Mouse (Mus musculus): ENCODE measurements around the gene Gas7. TPM values are rescaled to one million over a fixed set of nuclear protein-coding genes. Genes with fewer than 3 reads are reported as not detected.

Gas7 gene
- polyA plus RNA-seq, 1 experiment from 2014 or later, result 18.7 TPM

DNA sequence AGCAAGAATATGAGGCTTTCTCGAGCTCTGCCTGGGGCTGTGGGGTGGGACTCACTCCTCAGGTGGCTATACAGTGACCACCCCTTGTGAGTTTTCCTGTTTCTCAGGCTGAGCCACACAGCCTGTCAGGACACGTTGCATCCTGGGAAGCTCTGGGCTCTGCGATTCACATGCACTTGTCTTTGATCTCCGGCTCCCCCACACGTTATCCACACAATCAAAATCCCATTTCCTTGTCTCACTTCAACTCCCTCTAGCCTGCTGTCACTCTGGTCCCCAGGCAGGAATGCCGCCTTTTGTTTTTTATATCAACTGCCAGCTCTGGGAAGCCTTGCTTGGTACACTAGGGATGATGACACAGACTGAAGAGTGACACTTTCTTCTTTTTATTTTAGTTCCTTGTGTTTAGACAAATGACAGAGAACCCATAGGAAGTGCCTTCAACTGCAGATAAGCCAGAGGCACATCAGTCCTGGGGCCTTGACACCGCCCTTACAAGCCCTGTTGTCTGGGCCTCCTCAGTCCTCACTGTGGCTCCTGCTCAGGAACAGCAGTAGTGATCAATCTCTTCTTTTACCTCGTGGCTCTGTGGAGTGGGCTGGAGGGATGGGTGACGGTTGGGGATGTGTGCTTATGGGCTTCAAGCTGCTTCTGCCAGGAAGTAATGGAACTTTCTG lies 103.7 kb downstream of the Gas7 start:
- WGBS, result 24% methylated on average over 9 of the region's 9 CpGs
- H3K4me1 ChIP-seq (ENCODE audit: insufficient read depth, low read depth, low read length), result peaks cover 16% of the 10 kb centered on the region; the same call in 1 of the 2 replicates
- H3K9ac ChIP-seq (replicated peaks; ENCODE audit: low read depth), result no peak overlapping the region
- peak; percentile 68 for DNase-seq (ENCODE audit: low spot score)
- no peaks in the 10 kb centered on the region for H3K36me3 ChIP-seq (ENCODE audit: insufficient read depth, low read length)
- peak overlapping the region; percentile 69 for H3K27ac ChIP-seq (ENCODE audit: low read length)
- H3K4me2 ChIP-seq (replicated peaks; ENCODE audit: low read depth, low read length), result no peak overlapping the region
- no peak overlapping the region for H3K4me3 ChIP-seq (ENCODE audit: low read depth, low read length)
- peak; percentile 74 for ATAC-seq
- no peaks in the 10 kb centered on the region for H3K27me3 ChIP-seq (replicated peaks; ENCODE audit: insufficient read depth, low read length)
- no peaks in the 10 kb centered on the region for H3K9me3 ChIP-seq (ENCODE audit: low read length)
- TF ChIP-seq EP300 (IDR thresholded peaks at IDR 0.05) (peak; percentile 22; the same call in 1 of the 2 replicates), CTCF (IDR thresholded peaks at IDR 0.05) (no peak)

DNA sequence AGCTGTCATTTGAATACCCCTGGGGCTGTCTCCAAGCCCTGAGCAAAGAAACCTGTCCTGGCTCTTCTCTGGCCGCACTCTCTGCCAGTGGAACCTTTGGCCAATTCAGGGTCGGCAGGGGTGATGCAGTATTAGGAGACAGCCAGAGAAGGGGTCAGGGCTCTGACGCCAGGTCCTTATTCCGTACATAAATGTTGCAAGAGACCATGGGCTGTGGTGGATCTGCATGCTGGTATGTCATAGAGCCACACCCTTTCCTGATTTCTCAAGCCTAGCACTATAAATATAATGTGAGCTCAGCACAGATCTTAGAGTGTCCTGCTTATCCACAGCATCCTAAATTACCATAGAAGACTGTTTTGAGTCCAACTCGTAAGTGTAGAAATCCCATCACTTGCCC lies 104.3 kb downstream of the Gas7 start:
- WGBS, result 55% methylated on average over 5 of the region's 5 CpGs
- Histone ChIP-seq H3K4me2 (replicated peaks; ENCODE audit: low read depth, low read length) (no peak overlapping the region), H3K36me3 (ENCODE audit: insufficient read depth, low read length) (no peaks in the 10 kb centered on the region), H3K27ac (ENCODE audit: low read length) (peak overlapping the region; percentile 69), H3K4me1 (ENCODE audit: insufficient read depth, low read depth, low read length) (peaks cover 16% of the 10 kb centered on the region; the same call in 1 of the 2 replicates), H3K9ac (replicated peaks; ENCODE audit: low read depth) (no peak overlapping the region), H3K27me3 (replicated peaks; ENCODE audit: insufficient read depth, low read length) (no peaks in the 10 kb centered on the region), H3K4me3 (ENCODE audit: low read depth, low read length) (no peak overlapping the region), H3K9me3 (ENCODE audit: low read length) (no peaks in the 10 kb centered on the region)
- TF ChIP-seq CTCF (IDR thresholded peaks at IDR 0.05), result no peak
- TF ChIP-seq EP300 (IDR thresholded peaks at IDR 0.05), result no peak; the same call in 1 of the 2 replicates
- DNase-seq (ENCODE audit: low spot score) (peak; percentile 87), ATAC-seq (peak; percentile 76)

DNA sequence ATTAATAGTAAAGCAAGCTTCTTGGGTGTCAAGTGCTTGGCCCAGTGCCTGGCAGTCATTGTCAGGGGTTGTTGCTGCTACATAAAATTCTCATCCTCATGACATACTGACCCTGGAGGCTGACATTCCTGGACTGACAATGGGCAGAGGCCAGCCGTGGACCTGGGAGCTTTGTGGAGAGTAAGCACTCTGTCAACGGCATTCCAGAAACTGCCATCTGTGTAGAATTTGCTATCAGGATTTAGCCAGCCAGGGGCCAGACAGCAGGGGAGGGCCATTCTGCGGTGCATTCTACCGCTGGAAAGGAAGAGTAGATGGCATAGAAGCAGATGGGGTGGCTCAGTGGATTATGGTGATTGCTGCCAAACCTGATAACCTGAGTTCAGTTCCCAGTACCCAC lies 106.4 kb downstream of the Gas7 start:
- peaks cover 16% of the 10 kb centered on the region; the same call in 1 of the 2 replicates for H3K4me1 ChIP-seq (ENCODE audit: insufficient read depth, low read depth, low read length)
- no peak overlapping the region for H3K27ac ChIP-seq (ENCODE audit: low read length)
- no peak overlapping the region for H3K4me3 ChIP-seq (ENCODE audit: low read depth, low read length)
- H3K4me2 ChIP-seq (replicated peaks; ENCODE audit: low read depth, low read length), result no peak overlapping the region
- 47% methylated on average over 4 of the region's 4 CpGs for WGBS
- no peaks in the 10 kb centered on the region for H3K27me3 ChIP-seq (replicated peaks; ENCODE audit: insufficient read depth, low read length)
- H3K36me3 ChIP-seq (ENCODE audit: insufficient read depth, low read length), result no peaks in the 10 kb centered on the region
- no peak for DNase-seq (ENCODE audit: low spot score)
- no peak overlapping the region for H3K9ac ChIP-seq (replicated peaks; ENCODE audit: low read depth)
- ATAC-seq, result no peak
- no peaks in the 10 kb centered on the region for H3K9me3 ChIP-seq (ENCODE audit: low read length)
- TF ChIP-seq CTCF (IDR thresholded peaks at IDR 0.05) (no peak), EP300 (IDR thresholded peaks at IDR 0.05) (no peak)

DNA sequence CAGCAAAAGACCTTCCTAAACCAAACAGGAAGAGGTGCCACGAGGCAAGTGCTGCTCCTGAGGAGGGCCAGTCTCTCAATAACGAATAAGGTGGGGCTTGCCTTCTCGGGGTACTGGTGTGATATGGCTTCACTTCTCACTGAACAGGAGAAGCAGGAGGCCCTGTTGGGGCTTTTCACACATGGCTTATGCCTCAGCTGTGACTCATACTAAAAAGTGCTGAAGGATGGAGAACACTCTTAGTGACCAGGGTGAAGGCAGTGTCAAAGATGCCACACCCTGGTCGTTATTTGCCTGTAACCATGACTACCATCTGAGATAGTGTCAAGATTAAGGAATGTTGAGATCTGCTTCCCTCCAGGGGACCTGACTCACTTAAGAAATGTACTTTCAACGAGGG lies 107.9 kb downstream of the Gas7 start:
- WGBS, result 21% methylated on average over 5 of the region's 5 CpGs
- Histone ChIP-seq H3K27ac (ENCODE audit: low read length) (no peak overlapping the region), H3K4me1 (ENCODE audit: insufficient read depth, low read depth, low read length) (peaks cover 20% of the 10 kb centered on the region; the same call in 1 of the 2 replicates), H3K9me3 (ENCODE audit: low read length) (no peaks in the 10 kb centered on the region), H3K9ac (replicated peaks; ENCODE audit: low read depth) (no peak overlapping the region), H3K4me3 (ENCODE audit: low read depth, low read length) (no peak overlapping the region), H3K4me2 (replicated peaks; ENCODE audit: low read depth, low read length) (no peak overlapping the region), H3K27me3 (replicated peaks; ENCODE audit: insufficient read depth, low read length) (no peaks in the 10 kb centered on the region), H3K36me3 (ENCODE audit: insufficient read depth, low read length) (no peaks in the 10 kb centered on the region)
- ATAC-seq (peak; percentile 71), DNase-seq (ENCODE audit: low spot score) (peak; percentile 71)
- TF ChIP-seq CTCF (IDR thresholded peaks at IDR 0.05), result no peak
- TF ChIP-seq EP300 (IDR thresholded peaks at IDR 0.05), result peak; percentile 84

DNA sequence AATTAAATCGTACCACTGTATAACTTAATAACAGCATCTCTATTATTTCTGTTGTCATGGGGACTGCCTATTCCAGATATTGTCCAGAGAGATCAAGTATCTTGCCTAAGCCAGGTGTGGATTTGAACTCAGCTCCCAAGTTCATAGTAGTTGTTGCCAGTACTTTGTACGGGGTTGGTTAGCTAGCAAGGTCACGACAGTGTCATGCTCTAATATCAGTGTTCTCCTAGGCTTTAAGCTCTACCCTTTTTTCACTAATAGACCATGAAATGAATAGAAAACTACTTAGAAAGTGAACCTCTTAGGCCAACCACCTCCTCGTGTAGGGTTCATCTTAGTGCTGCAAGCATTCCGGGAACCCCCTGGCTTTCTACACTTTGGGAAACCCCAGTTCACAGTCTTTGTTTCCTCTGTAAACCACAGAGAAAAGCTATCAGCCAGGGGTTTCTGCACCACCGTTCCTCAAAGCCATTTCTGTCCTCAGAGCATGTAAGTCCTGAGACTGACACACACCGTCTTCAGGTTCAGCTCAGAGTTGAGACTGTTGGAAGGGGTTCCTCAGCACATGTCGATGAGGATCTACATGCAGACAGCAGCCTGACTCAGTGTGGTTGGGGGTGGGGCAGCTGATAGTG lies 108.9 kb downstream of the Gas7 start:
- ATAC-seq, result no peak
- peaks cover 15% of the 10 kb centered on the region; the same call in 1 of the 2 replicates for H3K4me1 ChIP-seq (ENCODE audit: insufficient read depth, low read depth, low read length)
- H3K36me3 ChIP-seq (ENCODE audit: insufficient read depth, low read length), result no peaks in the 10 kb centered on the region
- H3K4me3 ChIP-seq (ENCODE audit: low read depth, low read length), result no peak overlapping the region
- no peaks in the 10 kb centered on the region for H3K9me3 ChIP-seq (ENCODE audit: low read length)
- no peak overlapping the region for H3K4me2 ChIP-seq (replicated peaks; ENCODE audit: low read depth, low read length)
- no peak for DNase-seq (ENCODE audit: low spot score)
- no peak overlapping the region for H3K27ac ChIP-seq (ENCODE audit: low read length)
- WGBS, result 87% methylated on average over 8 of the region's 8 CpGs
- TF ChIP-seq EP300 (IDR thresholded peaks at IDR 0.05) (no peak), CTCF (IDR thresholded peaks at IDR 0.05) (no peak)
- no peak overlapping the region for H3K9ac ChIP-seq (replicated peaks; ENCODE audit: low read depth)
- no peaks in the 10 kb centered on the region for H3K27me3 ChIP-seq (replicated peaks; ENCODE audit: insufficient read depth, low read length)

DNA sequence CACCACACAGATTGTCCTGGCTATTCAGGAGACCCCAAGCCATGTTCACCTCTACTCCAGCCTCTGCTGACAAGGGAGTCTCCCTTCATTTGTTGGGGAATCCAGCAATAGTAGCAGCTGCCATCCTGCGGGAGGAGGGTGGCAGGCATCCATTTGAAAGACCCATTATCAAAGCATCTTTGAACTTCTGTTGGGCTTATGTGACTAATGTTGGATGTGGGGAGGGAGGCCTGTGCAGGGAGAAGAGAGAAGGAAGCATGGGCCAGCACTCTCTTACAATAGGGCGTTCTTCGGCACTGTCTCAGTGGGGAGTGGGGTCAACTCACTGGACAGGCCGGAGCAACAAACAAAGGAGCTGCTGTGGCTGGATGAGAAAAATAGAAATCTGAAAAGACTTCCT lies 110.3 kb downstream of the Gas7 start:
- Histone ChIP-seq H3K27me3 (replicated peaks; ENCODE audit: insufficient read depth, low read length) (no peaks in the 10 kb centered on the region), H3K36me3 (ENCODE audit: insufficient read depth, low read length) (no peaks in the 10 kb centered on the region), H3K27ac (ENCODE audit: low read length) (no peak overlapping the region), H3K4me3 (ENCODE audit: low read depth, low read length) (no peak overlapping the region), H3K4me1 (ENCODE audit: insufficient read depth, low read depth, low read length) (peaks cover 10% of the 10 kb centered on the region; the same call in 1 of the 2 replicates), H3K4me2 (replicated peaks; ENCODE audit: low read depth, low read length) (no peak overlapping the region), H3K9ac (replicated peaks; ENCODE audit: low read depth) (no peak overlapping the region), H3K9me3 (ENCODE audit: low read length) (no peaks in the 10 kb centered on the region)
- 92% methylated on average over 4 of the region's 4 CpGs for WGBS
- no peak for ATAC-seq
- TF ChIP-seq EP300 (IDR thresholded peaks at IDR 0.05) (no peak), CTCF (IDR thresholded peaks at IDR 0.05) (no peak)
- no peak for DNase-seq (ENCODE audit: low spot score)

All from lung, postnatal 0 days (tissue).